Mouse (Mus musculus) heart, adult 2 months (tissue): ENCODE measurements at regions not wholly inside any gene's neighbourhood (a gene's known extent, or its start where the extent isn't known, plus 50 kb on each side); places are given as distances from the start of the nearest gene placed in this dataset.

ENCODE experiments used
- CTCF ChIP-seq: fragments of 200-600 bp; IDR thresholded peaks from 2 replicates; pipeline ENCODE4 v1.8.1; 2022; ENCODE audit warnings: antibody characterized with exemption, mild to moderate bottlenecking, moderate library complexity
- EP300 ChIP-seq: fragments of 200-500 bp; IDR thresholded peaks from 2 replicates; pipeline ENCODE4 v1.6.1; 2011; ENCODE audit warnings: low read depth, low read length, control low read depth; ENCODE audit not compliant: insufficient read depth
- POLR2A ChIP-seq: fragments of 200-500 bp; IDR thresholded peaks from 2 replicates; pipeline ENCODE4 v1.6.1; 2011; ENCODE audit warnings: mild to moderate bottlenecking, low read depth, low read length, control low read depth; ENCODE audit not compliant: insufficient read depth

DNA sequence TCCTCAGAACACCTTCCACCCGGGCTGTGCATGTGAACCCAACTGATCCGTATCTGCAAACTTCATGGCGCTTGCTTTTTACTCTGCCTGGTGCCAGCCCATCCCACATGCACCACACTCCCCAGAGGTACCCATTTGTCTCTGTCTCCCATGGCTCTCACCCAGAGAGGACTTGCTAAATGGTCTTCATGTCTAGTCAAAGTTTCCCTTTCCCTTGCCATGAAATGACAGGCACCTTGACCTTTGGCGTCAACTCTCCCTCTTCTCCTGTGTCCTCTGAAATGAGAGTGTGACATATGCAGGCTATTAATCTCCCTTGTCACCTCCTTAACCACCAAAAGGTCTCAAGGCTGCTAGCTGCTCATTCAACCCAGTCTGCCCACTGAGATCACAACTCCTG lies 373.2 kb upstream of the Fam19a5 start:
- TF ChIP-seq POLR2A (no peak), CTCF (no peak), EP300 (no peak)
